Mouse (Mus musculus) 416B (cell line): Measurements from ENCODE around the gene St6galnac5.
"Not testable (repeated sequence)": the region's sequence is repeated elsewhere in the genome, so short reads cannot be mapped to it uniquely, and the experiment has no call there.

Source experiments
- DNase-seq: peaks from one replicate; pipeline ENCODE4 v3.0.0; 2011; ENCODE audit warnings: low read depth

Gene St6galnac5

GRCm38 (mm10) chr3:152788301-152788953, 193.6 kb downstream of the St6galnac5 start:
- DNase-seq = peak; percentile 38

GRCm38 (mm10) chr3:152784353-152784752, 197.7 kb downstream of the St6galnac5 start:
- DNase-seq = not testable (repeated sequence)

GRCm38 (mm10) chr3:152783792-152784191, 198.3 kb downstream of the St6galnac5 start:
- DNase-seq = peak; percentile 68

GRCm38 (mm10) chr3:152779819-152780218, 202.2 kb downstream of the St6galnac5 start:
- no peak for DNase-seq

GRCm38 (mm10) chr3:152776872-152777540, 205.0 kb downstream of the St6galnac5 start:
- DNase-seq = no peak

DNA sequence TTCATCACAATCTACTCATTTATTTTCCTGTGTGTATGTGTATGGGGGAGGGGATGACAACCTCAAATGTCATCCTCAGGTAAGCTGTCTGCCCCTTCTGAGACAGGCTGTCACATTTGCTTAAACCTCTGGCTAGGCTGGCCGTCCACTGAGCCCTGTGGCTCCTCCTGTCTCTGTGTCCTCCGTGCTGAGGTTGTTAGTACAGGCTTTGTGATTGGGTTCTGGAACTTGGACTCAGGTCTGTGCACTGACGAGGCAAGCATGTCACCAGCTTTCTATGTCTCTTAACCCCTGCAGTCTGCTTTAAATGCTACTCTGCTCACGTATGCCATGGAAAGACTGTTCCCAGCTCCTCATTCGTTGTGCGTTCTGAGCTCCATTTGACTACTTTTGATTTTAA, 205.7 kb downstream of the St6galnac5 start:
- no peak for DNase-seq

- DNase-seq = no peak
Measured at GRCm38 (mm10) chr3:152770056-152770455, 212.0 kb downstream of the St6galnac5 start.

DNA sequence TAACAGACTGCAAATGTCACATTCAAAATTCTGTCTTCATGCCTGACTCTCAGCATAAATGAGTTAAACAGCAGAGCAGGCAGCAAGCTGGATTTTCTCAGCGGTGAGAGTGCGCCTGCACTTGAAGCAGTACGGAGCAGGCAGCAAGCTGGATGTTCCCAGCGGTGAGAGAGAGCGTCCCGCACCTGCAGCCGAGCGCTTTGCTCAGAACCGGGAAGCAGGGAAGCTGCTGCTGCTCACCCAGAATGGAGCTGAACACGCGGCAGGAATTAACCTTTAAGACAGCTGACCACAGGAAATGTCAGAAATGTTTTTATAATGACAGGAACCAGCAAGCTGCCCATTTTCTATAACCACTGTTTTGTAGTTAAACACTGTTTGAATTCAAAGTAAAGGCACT, 214.6 kb downstream of the St6galnac5 start:
- peak; percentile 31 for DNase-seq
